Mouse (Mus musculus) embryonic facial prominence, embryonic 11.5 days (tissue): ENCODE measurements at regions not wholly inside any gene's neighbourhood (a gene's known extent, or its start where the extent isn't known, plus 50 kb on each side); places are given as distances from the start of the nearest gene placed in this dataset.

Source experiments
- ATAC-seq: fragments of 200-750 bp; cut with Nextera tagmentation; replicated peaks from 2 replicates; pipeline ENCODE4 v1.8.0; 2017; ENCODE audit warnings: low read depth; ENCODE audit not compliant: insufficient number of reproducible peaks, low FRiP score, low TSS enrichment
- DNase-seq: peaks from one replicate; pipeline ENCODE4 v3.0.0-alpha.2; 2015; ENCODE audit warnings: low spot score
- H3K27ac ChIP-seq: fragments of 300-500 bp; sonication (generic); replicated peaks from 2 replicates; pipeline ENCODE4 v1.5.1; 2014; ENCODE audit warnings: mild to moderate bottlenecking, low read depth, low read length, control low read depth
- H3K27me3 ChIP-seq: fragments of 300-500 bp; sonication (generic); 2 replicates; pipeline ENCODE4 v1.6.1; 2014; ENCODE audit warnings: mild to moderate bottlenecking, low read length, moderate library complexity, mixed read lengths; ENCODE audit not compliant: control insufficient read depth, insufficient read depth
- H3K36me3 ChIP-seq: fragments of 300-500 bp; sonication (generic); replicated peaks from 2 replicates; pipeline ENCODE4 v1.6.1; 2014; ENCODE audit warnings: low read depth, mild to moderate bottlenecking, low read length, moderate library complexity, mixed read lengths; ENCODE audit not compliant: control insufficient read depth, insufficient read depth
- H3K4me1 ChIP-seq: fragments of 300-500 bp; sonication (generic); 2 replicates; pipeline ENCODE4 v1.6.1; 2014; ENCODE audit warnings: low read length, mixed read lengths; ENCODE audit not compliant: control insufficient read depth, insufficient read depth
- H3K4me2 ChIP-seq: fragments of 300-500 bp; sonication (generic); 2 replicates; pipeline ENCODE4 v1.6.1; 2014; ENCODE audit warnings: low read depth, mild to moderate bottlenecking, control low read depth, low read length, moderate library complexity
- H3K4me3 ChIP-seq: fragments of 300-500 bp; sonication (generic); 2 replicates; pipeline ENCODE4 v1.5.1; 2014; ENCODE audit warnings: low read depth, low read length, control low read depth
- H3K9ac ChIP-seq: fragments of 300-500 bp; sonication (generic); replicated peaks from 2 replicates; pipeline ENCODE4 v1.6.1; 2014; ENCODE audit warnings: mild to moderate bottlenecking, control low read depth, low read length
- H3K9me3 ChIP-seq: fragments of 300-500 bp; sonication (generic); replicated peaks from 2 replicates; pipeline ENCODE4 v1.6.1; 2016; ENCODE audit warnings: mild to moderate bottlenecking, low read length, inconsistent platforms, mixed read lengths; ENCODE audit not compliant: control insufficient read depth
- WGBS: fragments of 180-500 bp; shearing (Covaris S2); extraction: QIAGEN DNeasy Blood & Tissue Kit; methylation state at CpG from one replicate; pipeline ENCODE4 v1.1.7; 2014; 5-methylcytosine and 5-hydroxymethylcytosine counted together

DNA sequence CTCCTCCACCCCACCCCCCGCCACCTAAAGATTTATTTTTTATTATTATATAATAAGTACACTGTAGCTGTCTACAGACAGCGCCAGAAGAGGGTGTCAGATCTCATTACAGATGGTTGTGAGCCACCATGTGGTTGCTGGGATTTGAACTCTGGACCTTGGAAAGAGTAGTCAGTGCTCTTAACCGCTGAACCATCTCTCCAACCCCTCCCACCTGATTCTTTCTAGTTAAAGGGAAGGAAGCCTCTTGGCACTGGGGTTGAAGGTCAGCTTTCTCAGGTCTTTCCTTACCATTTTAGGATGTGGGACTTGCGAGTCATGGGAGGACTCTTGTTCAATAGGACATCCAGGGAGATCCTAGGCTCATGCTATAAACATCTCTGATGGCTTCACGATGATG lies 54.7 kb downstream of the Hes1 start:
- H3K4me1 ChIP-seq, result peaks cover 10% of the 10 kb centered on the region
- H3K4me2 ChIP-seq, result no peak overlapping the region
- no peak overlapping the region for H3K4me3 ChIP-seq

DNA sequence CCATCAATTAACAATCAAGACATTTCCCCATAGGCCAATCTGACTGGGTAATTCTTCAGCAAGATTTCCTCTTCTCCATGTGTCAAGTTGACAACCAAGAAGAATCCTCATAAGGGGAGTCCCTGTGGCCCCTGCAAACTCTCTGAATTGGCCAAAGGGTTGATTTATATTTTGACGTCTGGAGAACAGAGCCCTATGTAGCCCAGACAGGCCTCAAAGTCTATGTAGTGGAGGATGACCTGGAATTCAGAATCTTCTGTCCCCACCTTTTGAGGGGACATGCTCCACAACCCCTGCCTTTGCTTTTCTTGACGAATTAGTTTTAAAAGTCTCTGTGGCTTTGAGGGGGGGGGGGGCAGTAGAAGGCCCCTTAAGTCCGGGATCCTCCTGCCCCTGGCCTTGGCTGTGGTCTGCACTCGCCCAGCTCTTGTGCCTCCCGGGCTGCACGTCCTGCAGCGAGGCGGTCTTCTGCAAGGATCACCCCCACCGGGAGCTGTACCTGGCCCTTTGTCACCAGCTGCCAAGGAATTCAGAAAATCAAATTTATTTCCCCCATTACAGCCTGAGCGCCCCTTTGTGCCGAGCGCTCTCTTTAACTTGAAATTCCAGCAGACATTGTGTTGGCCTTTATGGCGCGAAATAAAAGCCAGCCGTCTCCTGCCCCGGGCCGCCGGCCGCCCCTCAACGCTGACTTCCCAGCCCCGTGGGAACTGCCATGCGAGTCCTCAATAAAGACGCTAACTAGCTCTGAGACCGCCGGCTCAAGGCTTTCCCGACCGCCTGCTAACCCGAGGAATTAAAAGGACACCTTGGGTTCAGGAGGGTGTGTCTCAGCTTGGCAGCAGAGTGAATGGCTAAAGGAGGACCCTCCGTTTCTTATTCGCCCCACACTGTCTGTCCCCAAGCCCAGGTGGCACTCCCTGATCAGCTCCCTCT lies 56.4 kb downstream of the Hes1 start:
- peak overlapping the region; percentile 14; the same call in 1 of the 2 replicates for H3K4me3 ChIP-seq
- DNase-seq (peak; percentile 63), ATAC-seq (peak; percentile 57)
- WGBS, result 2% methylated on average over 30 of the region's 30 CpGs
- H3K9me3 ChIP-seq, result no peaks in the 10 kb centered on the region
- H3K36me3 ChIP-seq, result no peaks in the 10 kb centered on the region
- H3K27me3 ChIP-seq, result no peaks in the 10 kb centered on the region; the same call in none of the 2 replicates
- no peak overlapping the region for H3K27ac ChIP-seq
- H3K4me2 ChIP-seq, result peak overlapping the region; percentile 38
- peaks cover 8% of the 10 kb centered on the region for H3K4me1 ChIP-seq
- H3K9ac ChIP-seq, result peak overlapping the region; percentile 46; the same call in 1 of the 2 replicates

More for the DNA sequence above, 54.7 kb downstream of the Hes1 start:
- no peak overlapping the region for H3K9ac ChIP-seq
- H3K36me3 ChIP-seq, result no peaks in the 10 kb centered on the region
- WGBS, result 93% methylated on average over 5 of the region's 5 CpGs
- H3K27me3 ChIP-seq, result no peaks in the 10 kb centered on the region; the same call in none of the 2 replicates
- DNase-seq, result no peak
- no peak for ATAC-seq
- H3K9me3 ChIP-seq, result no peaks in the 10 kb centered on the region
- no peak overlapping the region for H3K27ac ChIP-seq

- no peak for ATAC-seq
- Histone ChIP-seq H3K27me3 (no peaks in the 10 kb centered on the region; the same call in none of the 2 replicates), H3K4me1 (peaks cover 8% of the 10 kb centered on the region)
These were observed 57.4 kb downstream of the Hes1 start for GRCm38 (mm10) chr16:30121596-30121995.

DNA sequence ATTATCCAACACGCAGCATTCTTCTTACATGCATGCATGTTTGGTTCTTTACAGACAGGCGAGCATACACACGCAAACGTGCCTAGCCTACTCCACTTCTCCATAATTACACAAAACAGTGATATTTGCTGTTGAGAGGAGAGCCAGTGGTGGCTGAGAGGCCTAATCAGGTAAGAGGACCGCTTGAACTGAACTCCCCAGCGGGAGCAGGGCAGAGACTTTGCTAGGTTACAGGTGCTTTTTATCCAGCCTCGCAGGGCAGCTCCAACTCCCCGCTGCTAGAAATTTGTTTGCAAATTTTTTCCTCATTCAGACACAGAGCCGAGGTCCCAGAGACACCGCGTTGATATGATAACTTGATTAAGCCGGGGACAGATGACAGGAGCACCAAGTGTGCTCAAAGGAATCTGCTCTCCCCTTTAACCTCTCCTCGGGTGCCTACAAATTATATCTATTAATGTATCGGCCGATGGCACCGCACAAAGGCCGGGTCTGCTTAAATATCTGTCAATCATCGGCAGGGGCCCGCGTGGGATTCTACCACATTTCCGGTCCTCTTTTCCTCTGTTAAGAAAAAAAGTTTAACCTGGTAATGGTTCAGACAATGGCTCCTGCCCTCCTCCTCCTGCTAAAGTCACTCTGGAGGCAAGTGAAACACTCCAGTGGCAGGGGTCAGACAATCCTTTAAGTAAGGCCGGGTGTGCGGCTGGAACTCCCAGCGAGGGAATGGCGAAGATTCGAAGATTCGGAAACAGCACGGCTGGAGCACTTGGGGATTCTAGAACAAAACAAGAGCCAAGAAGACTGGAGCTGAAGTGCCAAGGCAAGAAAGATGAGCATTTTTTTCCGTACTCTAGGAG lies 58.3 kb downstream of the Hes1 start:
- no peaks in the 10 kb centered on the region for H3K36me3 ChIP-seq
- no peaks in the 10 kb centered on the region; the same call in none of the 2 replicates for H3K27me3 ChIP-seq
- no peak overlapping the region for H3K27ac ChIP-seq
- no peak for ATAC-seq
- no peak overlapping the region for H3K9ac ChIP-seq
- no peak overlapping the region for H3K4me3 ChIP-seq
- WGBS, result 5% methylated on average over 29 of the region's 29 CpGs
- H3K9me3 ChIP-seq, result no peaks in the 10 kb centered on the region
- DNase-seq, result peak; percentile 48
- no peak overlapping the region for H3K4me2 ChIP-seq
- peaks cover 8% of the 10 kb centered on the region for H3K4me1 ChIP-seq

More at GRCm38 (mm10) chr16:30121596-30121995, 57.4 kb downstream of the Hes1 start:
- no peak overlapping the region for H3K4me2 ChIP-seq
- DNase-seq, result no peak
- WGBS, result 57% methylated on average over 6 of the region's 6 CpGs
- no peaks in the 10 kb centered on the region for H3K9me3 ChIP-seq
- no peak overlapping the region for H3K4me3 ChIP-seq
- no peaks in the 10 kb centered on the region for H3K36me3 ChIP-seq
- H3K27ac ChIP-seq, result no peak overlapping the region
- no peak overlapping the region for H3K9ac ChIP-seq

- WGBS, result 92% methylated on average over 10 of the region's 10 CpGs
- Histone ChIP-seq H3K4me2 (no peak overlapping the region), H3K4me1 (peaks cover 4% of the 10 kb centered on the region; the same call in 1 of the 2 replicates), H3K27ac (no peak overlapping the region), H3K36me3 (no peaks in the 10 kb centered on the region), H3K4me3 (no peak overlapping the region), H3K9ac (no peak overlapping the region), H3K9me3 (no peaks in the 10 kb centered on the region), H3K27me3 (peaks cover 3% of the 10 kb centered on the region; the same call in 1 of the 2 replicates)
- DNase-seq, result no peak
- no peak for ATAC-seq
These were observed 62.8 kb downstream of the Hes1 start for GRCm38 (mm10) chr16:30127015-30127414.

- H3K27me3 ChIP-seq, result peaks cover 3% of the 10 kb centered on the region; the same call in 1 of the 2 replicates
These were observed 64.6 kb downstream of the Hes1 start for GRCm38 (mm10) chr16:30128787-30129186.

GRCm38 (mm10) chr16:30129218-30130112 lies 65.3 kb downstream of the Hes1 start:
- WGBS, result 36% methylated on average over 17 of the region's 17 CpGs
- Histone ChIP-seq H3K9ac (no peak overlapping the region), H3K4me2 (no peak overlapping the region), H3K4me3 (no peak overlapping the region), H3K27me3 (peaks cover 3% of the 10 kb centered on the region; the same call in 1 of the 2 replicates), H3K4me1 (no peaks in the 10 kb centered on the region; the same call in 1 of the 2 replicates), H3K9me3 (no peaks in the 10 kb centered on the region), H3K36me3 (no peaks in the 10 kb centered on the region), H3K27ac (no peak overlapping the region)
- DNase-seq (peak; percentile 43), ATAC-seq (peak; percentile 48)

More at GRCm38 (mm10) chr16:30128787-30129186, 64.6 kb downstream of the Hes1 start:
- Histone ChIP-seq H3K4me2 (no peak overlapping the region), H3K9ac (no peak overlapping the region), H3K9me3 (no peaks in the 10 kb centered on the region), H3K4me3 (no peak overlapping the region), H3K36me3 (no peaks in the 10 kb centered on the region), H3K27ac (no peak overlapping the region), H3K4me1 (no peaks in the 10 kb centered on the region; the same call in 1 of the 2 replicates)
- WGBS, result 83% methylated on average over 8 of the region's 8 CpGs
- ATAC-seq (no peak), DNase-seq (no peak)
